Mouse (Mus musculus): ENCODE measurements around the gene Cltrn. TPM values are rescaled to one million over a fixed set of nuclear protein-coding genes. Genes with fewer than 3 reads are reported as not detected.
A peak's percentile ranks its signal among the peaks of the same experiment; 100 is the strongest.

The Cltrn gene
- total and polyA plus RNA-seq, 2 experiments from 2014 or later = not detected

- peak; percentile 77; the same call in 1 of the 2 replicates for ATAC-seq
- no peaks in the 10 kb centered on the region for H3K27me3 ChIP-seq (ENCODE audit: insufficient read depth, low read length)
Observed at GRCm38 (mm10) chrX:164066185-164066584, 22.4 kb upstream of the Cltrn start.

GRCm38 (mm10) chrX:164068968-164069367 lies 19.7 kb upstream of the Cltrn start:
- Histone ChIP-seq H3K4me2 (ENCODE audit: low read depth, low read length) (no peak overlapping the region), H3K4me3 (ENCODE audit: low read length) (no peak overlapping the region), H3K9ac (replicated peaks; ENCODE audit: low read length) (no peak overlapping the region), H3K36me3 (ENCODE audit: insufficient read depth, low read length) (no peaks in the 10 kb centered on the region), H3K9me3 (ENCODE audit: low read length) (no peaks in the 10 kb centered on the region), H3K27me3 (ENCODE audit: insufficient read depth, low read length) (no peaks in the 10 kb centered on the region), H3K4me1 (ENCODE audit: insufficient read depth, low read length) (no peaks in the 10 kb centered on the region), H3K27ac (no peak overlapping the region)
- no peak for TF ChIP-seq CTCF (IDR thresholded peaks at IDR 0.05; ENCODE audit: low read depth)
- no peak for ATAC-seq
- DNase-seq (ENCODE audit: low spot score) = no peak
- WGBS = 76% methylated on average over 4 of the region's 4 CpGs

More at GRCm38 (mm10) chrX:164066185-164066584, 22.4 kb upstream of the Cltrn start:
- Histone ChIP-seq H3K4me2 (ENCODE audit: low read depth, low read length) (no peak overlapping the region), H3K4me1 (ENCODE audit: insufficient read depth, low read length) (no peaks in the 10 kb centered on the region), H3K9me3 (ENCODE audit: low read length) (no peaks in the 10 kb centered on the region), H3K4me3 (ENCODE audit: low read length) (no peak overlapping the region), H3K9ac (replicated peaks; ENCODE audit: low read length) (no peak overlapping the region), H3K27ac (no peak overlapping the region), H3K36me3 (ENCODE audit: insufficient read depth, low read length) (no peaks in the 10 kb centered on the region)
- WGBS = 20% methylated on average over 2 of the region's 2 CpGs
- peak; percentile 86 for DNase-seq (ENCODE audit: low spot score)
- peak; percentile 83 for TF ChIP-seq CTCF (IDR thresholded peaks at IDR 0.05; ENCODE audit: low read depth)

- Histone ChIP-seq H3K27me3 (ENCODE audit: insufficient read depth, low read length) (no peaks in the 10 kb centered on the region), H3K4me2 (ENCODE audit: low read depth, low read length) (peak within 1 kb of the TSS; percentile 72), H3K36me3 (ENCODE audit: insufficient read depth, low read length) (no peaks in the 10 kb centered on the region), H3K9ac (replicated peaks; ENCODE audit: low read length) (peak within 1 kb of the TSS; percentile 55), H3K27ac (peak within 1 kb of the TSS; percentile 89; the same call in 1 of the 2 replicates), H3K4me1 (ENCODE audit: insufficient read depth, low read length) (no peaks in the 10 kb centered on the region), H3K4me3 (ENCODE audit: low read length) (peak within 1 kb of the TSS; percentile 48), H3K9me3 (ENCODE audit: low read length) (no peaks in the 10 kb centered on the region)
- ATAC-seq (peak; percentile 100), DNase-seq (ENCODE audit: low spot score) (peak; percentile 94)
- 43% methylated on average over 54 of the region's 54 CpGs for WGBS
- TF ChIP-seq CTCF (IDR thresholded peaks at IDR 0.05; ENCODE audit: low read depth) = 0 out of 2 replicates have a peak, but pooled peaks have one; percentile 3
Observed at GRCm38 (mm10) chrX:164076040-164076775, 12.4 kb upstream of the Cltrn start, which contains the start of gene Siah1b. Gene Siah1b, minus strand, starts transcription at chrX:164076493.

- H3K4me1 ChIP-seq (ENCODE audit: insufficient read depth, low read length) = no peaks in the 10 kb centered on the region
- no peak overlapping the region for H3K4me2 ChIP-seq (ENCODE audit: low read depth, low read length)
- no peak overlapping the region for H3K27ac ChIP-seq
- H3K36me3 ChIP-seq (ENCODE audit: insufficient read depth, low read length) = no peaks in the 10 kb centered on the region
- 90% methylated on average over 9 of the region's 9 CpGs for WGBS
- no peak overlapping the region for H3K4me3 ChIP-seq (ENCODE audit: low read length)
- no peak overlapping the region for H3K9ac ChIP-seq (replicated peaks; ENCODE audit: low read length)
- no peaks in the 10 kb centered on the region for H3K9me3 ChIP-seq (ENCODE audit: low read length)
- no peak for DNase-seq (ENCODE audit: low spot score)
- TF ChIP-seq CTCF (IDR thresholded peaks at IDR 0.05; ENCODE audit: low read depth) = no peak
- ATAC-seq = no peak
- no peaks in the 10 kb centered on the region for H3K27me3 ChIP-seq (ENCODE audit: insufficient read depth, low read length)
Observed at GRCm38 (mm10) chrX:164082030-164082429, 6.6 kb upstream of the Cltrn start.

GRCm38 (mm10) chrX:164089916-164090315 lies 1.3 kb downstream of the Cltrn start:
- no peaks in the 10 kb centered on the region for H3K4me1 ChIP-seq (ENCODE audit: insufficient read depth, low read length)
- no peak for DNase-seq (ENCODE audit: low spot score)
- no peaks in the 10 kb centered on the region for H3K36me3 ChIP-seq (ENCODE audit: insufficient read depth, low read length)
- no peak for TF ChIP-seq CTCF (IDR thresholded peaks at IDR 0.05; ENCODE audit: low read depth)
- H3K9ac ChIP-seq (replicated peaks; ENCODE audit: low read length) = no peak overlapping the region
- ATAC-seq = no peak
- no peak overlapping the region for H3K4me3 ChIP-seq (ENCODE audit: low read length)
- no peak overlapping the region for H3K4me2 ChIP-seq (ENCODE audit: low read depth, low read length)
- no peak overlapping the region for H3K27ac ChIP-seq
- H3K9me3 ChIP-seq (ENCODE audit: low read length) = no peaks in the 10 kb centered on the region
- WGBS = 78% methylated on average over 11 of the region's 11 CpGs
- H3K27me3 ChIP-seq (ENCODE audit: insufficient read depth, low read length) = no peaks in the 10 kb centered on the region

GRCm38 (mm10) chrX:164092300-164093169 lies 3.9 kb downstream of the Cltrn start:
- ATAC-seq = no peak

More at GRCm38 (mm10) chrX:164092300-164093169, 3.9 kb downstream of the Cltrn start:
- no peaks in the 10 kb centered on the region for H3K27me3 ChIP-seq (ENCODE audit: insufficient read depth, low read length)
- WGBS = 72% methylated on average over 7 of the region's 7 CpGs
- no peaks in the 10 kb centered on the region for H3K36me3 ChIP-seq (ENCODE audit: insufficient read depth, low read length)
- no peak overlapping the region for H3K4me3 ChIP-seq (ENCODE audit: low read length)
- no peaks in the 10 kb centered on the region for H3K9me3 ChIP-seq (ENCODE audit: low read length)
- no peak for TF ChIP-seq CTCF (IDR thresholded peaks at IDR 0.05; ENCODE audit: low read depth)
- DNase-seq (ENCODE audit: low spot score) = no peak
- H3K9ac ChIP-seq (replicated peaks; ENCODE audit: low read length) = no peak overlapping the region
- H3K4me1 ChIP-seq (ENCODE audit: insufficient read depth, low read length) = no peaks in the 10 kb centered on the region
- H3K4me2 ChIP-seq (ENCODE audit: low read depth, low read length) = no peak overlapping the region
- no peak overlapping the region for H3K27ac ChIP-seq

Measured in hindbrain, postnatal 0 days (tissue).